Mouse (Mus musculus): Measurements from ENCODE around the gene Plce1. TPM values are rescaled to one million over a fixed set of nuclear protein-coding genes. Genes with fewer than 3 reads are reported as not detected.

Plce1 gene
- total RNA-seq, 2 experiments from 2014 or later, result 4.8 to 5.6 TPM

DNA sequence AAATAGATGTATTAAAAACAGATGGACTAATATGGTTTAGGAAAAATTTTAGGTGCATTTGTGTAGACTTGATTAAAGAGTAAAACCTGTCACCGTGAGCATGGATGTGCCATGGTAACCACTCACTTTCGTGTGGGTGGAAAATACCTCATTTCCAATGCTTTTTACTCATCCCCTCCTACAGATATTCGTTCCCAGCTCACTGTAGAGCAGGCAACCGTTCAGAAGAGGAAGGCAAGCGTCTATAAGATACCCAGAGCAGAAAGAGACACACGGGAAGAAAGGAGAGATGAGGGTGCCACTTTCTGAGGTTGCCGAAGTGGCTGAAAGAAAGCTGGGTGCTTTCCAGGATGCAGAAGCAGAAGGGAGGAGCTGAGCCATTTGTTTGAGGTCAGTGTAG lies 25.2 kb downstream of the Plce1 start:
- intact Hi-C loops (cut with DNase I), result no loop called here
- peak; percentile 20 to 23 for DNase-seq (ENCODE audit: extremely low spot score in 1 of 2, low spot score in 2 of 2)

DNA sequence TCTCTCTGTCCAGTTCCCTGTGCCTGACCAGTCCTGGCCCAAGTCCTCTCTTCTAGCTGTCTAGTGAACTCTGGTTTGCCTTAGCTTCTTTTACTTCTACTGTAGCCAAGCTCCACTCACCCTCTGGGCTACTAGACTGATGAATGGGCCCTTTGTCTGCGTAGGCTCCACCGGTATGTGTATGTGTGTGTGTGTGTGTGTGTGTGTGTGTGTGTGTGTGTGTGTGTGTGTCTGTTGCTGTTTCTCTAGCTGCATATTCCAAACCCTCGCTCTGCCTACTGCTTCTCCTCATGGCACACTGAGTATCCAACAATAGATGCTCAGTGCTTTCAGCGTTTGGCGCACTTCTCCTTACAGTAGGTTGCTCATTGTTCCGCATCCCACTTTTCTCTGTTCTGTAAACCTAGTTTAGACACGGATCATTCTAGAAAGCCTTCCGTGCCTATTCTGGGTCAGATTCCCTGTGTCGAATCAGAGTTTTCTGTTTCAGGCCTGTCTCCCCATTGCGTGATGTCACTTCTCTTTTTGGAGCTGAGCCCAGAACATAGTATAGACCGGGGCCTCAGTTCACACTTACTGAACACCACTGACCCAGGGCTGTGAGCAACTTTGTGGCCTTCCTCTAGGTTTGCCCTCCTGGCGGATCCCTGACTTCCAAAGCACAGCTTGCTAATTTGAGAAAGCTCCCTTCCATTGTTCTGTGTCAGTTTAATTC lies 26.5 kb downstream of the Plce1 start:
- TF ChIP-seq CTCF (IDR thresholded peaks at IDR 0.05), result no peak

More for the DNA sequence above, 25.2 kb downstream of the Plce1 start:
- H3K4me3 ChIP-seq, result no peak overlapping the region
- H3K27ac ChIP-seq, result no peak overlapping the region
- no peak for TF ChIP-seq CTCF (IDR thresholded peaks at IDR 0.05)

DNA sequence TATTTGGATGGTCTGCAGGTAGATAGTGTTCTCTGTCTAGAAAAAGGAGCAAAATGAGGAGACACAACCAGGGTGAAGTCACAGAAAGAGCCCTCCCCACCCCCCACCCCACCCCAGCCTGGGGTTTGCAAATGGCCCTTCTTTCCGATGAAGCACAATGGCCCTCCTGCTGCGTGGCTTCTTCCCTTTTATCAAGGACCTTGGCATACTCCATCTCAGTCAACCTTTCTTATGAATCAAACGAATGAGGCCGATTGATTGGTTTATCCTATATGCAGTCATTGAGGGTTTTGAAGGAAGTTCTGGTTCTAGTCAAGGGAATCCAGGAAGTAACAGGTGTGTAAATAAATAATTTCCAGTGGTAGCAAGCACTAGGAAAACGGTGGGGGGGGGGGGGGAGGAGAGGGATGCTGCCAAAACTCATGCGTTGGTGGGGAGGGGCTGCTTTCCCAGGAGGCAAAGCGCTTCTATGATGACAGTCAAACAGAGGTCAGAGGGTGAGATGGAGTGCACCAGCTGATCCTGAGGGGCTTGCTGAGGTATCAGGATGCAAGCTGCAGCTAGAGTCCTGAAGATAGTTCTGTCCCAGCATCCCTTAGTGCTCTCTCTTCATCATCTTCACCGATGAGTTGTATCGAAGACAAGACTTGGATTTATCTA lies 27.2 kb downstream of the Plce1 start:
- Histone ChIP-seq H3K4me3 (no peak overlapping the region), H3K27ac (no peak overlapping the region)
- DNase-seq (ENCODE audit: extremely low spot score in 1 of 2, low spot score in 2 of 2), result no peak
- TF ChIP-seq CTCF (IDR thresholded peaks at IDR 0.05), result no peak
- intact Hi-C loops (cut with DNase I), result no loop called here

More for the DNA sequence above, 26.5 kb downstream of the Plce1 start:
- Histone ChIP-seq H3K27ac (no peak overlapping the region), H3K4me3 (no peak overlapping the region)
- intact Hi-C loops (cut with DNase I), result no loop called here
- DNase-seq (ENCODE audit: extremely low spot score in 1 of 2, low spot score in 2 of 2), result peak in 1 of 2 experiments; percentile 22

DNA sequence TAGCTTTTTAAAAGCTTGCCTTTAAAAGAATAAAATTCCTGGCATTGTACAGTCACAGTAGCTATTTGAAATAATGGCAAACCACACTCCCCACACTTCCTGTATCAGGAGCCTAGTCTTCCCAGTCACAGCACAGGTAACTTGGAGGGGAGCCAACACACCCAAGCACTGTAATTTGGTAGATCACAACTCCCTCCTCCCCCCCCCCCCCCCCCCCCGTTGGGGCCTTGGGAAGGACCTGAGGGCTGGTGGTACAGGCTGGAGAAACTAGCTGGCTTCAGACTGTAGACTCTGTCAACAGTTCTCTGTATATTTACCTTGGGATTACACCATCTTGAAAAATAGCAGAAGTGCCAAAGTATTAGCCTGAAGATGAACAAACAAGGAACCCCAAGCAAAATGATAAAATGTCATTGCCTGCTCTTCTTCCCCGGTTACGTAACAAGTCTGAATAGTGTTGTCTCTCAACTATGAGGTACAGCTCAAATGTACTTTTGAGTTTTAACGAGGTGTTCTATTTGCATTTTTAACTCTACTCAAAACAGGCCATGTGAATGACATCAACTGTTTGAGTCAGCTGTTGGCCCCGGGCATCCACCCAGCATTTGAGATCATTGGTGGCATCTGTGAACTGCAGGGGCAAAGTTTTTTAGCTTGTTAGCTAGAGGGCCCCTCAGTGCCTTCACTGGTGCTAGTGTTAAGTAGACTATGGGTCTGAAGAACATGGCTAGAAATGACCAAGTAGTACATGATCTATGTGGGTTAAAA lies 33.7 kb downstream of the Plce1 start:
- intact Hi-C loops (cut with DNase I), result no loop called here
- DNase-seq (ENCODE audit: extremely low spot score in 1 of 2, low spot score in 2 of 2), result no peak
- Histone ChIP-seq H3K4me3 (no peak overlapping the region), H3K27ac (no peak overlapping the region)
- no peak for TF ChIP-seq CTCF (IDR thresholded peaks at IDR 0.05)

DNA sequence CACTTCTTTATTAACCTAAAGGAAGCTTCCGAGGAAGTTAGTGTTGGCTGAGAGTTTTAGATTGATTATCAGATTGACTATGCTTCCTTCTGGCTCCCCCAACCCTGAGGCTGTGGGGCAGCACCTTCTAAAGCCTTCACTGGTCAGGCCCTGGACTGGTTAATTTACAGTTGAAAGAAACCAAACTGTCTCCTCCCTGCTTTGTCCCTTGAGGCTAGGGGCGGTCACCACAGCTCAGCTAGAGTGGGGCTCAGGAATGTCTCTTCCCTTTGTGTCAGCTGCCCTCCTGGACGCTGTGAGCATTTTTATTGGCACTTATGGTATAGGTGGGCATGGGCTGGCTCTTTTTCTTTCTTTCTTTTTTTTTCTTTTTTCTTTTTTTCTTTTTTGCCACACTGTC lies 45.9 kb downstream of the Plce1 start:
- TF ChIP-seq CTCF (IDR thresholded peaks at IDR 0.05), result no peak
- Histone ChIP-seq H3K4me3 (no peak overlapping the region), H3K27ac (no peak overlapping the region)
- no peak for DNase-seq (ENCODE audit: extremely low spot score in 1 of 2, low spot score in 2 of 2)
- intact Hi-C loops (cut with DNase I), result no loop called here

DNA sequence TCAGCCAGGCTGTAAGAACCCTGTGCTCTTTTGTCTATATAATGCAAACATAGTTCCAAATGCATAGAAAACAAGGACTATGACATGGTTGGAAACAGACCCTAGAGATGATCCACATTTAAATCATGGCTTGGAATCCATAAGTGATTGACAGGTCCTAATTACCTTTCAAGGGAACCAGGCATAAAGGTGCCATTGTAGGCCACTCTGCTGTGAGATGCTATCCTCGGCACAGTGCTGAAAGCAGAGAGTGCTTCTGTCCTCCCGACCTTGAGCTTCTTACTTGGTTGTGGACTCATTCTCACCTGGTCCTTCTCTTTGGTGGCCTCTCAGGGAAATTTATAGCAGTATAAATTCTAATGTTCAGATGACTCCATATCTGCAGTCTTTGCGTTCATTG lies 46.6 kb downstream of the Plce1 start:
- no peak overlapping the region for H3K27ac ChIP-seq
- no peak overlapping the region for H3K4me3 ChIP-seq
- DNase-seq (ENCODE audit: extremely low spot score in 1 of 2, low spot score in 2 of 2), result no peak
- TF ChIP-seq CTCF (IDR thresholded peaks at IDR 0.05), result no peak
- intact Hi-C loops (cut with DNase I), result no loop called here

DNA sequence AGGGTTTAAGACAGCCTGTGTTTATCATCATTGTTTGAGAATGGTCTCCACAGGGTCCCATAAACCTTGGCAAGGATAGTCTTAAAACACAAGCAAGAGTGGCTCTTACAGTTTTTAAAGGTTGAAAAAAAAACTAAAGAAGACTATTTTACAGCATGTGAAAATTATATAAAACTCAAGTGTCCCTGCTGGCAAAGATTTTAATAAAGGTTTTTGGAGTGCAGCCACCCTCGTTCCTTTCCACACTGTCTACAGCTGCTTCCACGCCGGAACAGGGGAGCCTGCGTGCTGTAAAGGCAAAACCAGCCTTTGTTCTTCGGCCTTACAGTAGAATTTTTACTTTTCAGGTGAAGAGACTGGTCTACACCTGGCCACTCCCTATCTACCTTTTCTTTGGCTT lies 52.3 kb downstream of the Plce1 start:
- Histone ChIP-seq H3K4me3 (no peak overlapping the region), H3K27ac (no peak overlapping the region)
- intact Hi-C loops (cut with DNase I), result no loop called here
- no peak for TF ChIP-seq CTCF (IDR thresholded peaks at IDR 0.05)
- no peak for DNase-seq (ENCODE audit: extremely low spot score in 1 of 2, low spot score in 2 of 2)

DNA sequence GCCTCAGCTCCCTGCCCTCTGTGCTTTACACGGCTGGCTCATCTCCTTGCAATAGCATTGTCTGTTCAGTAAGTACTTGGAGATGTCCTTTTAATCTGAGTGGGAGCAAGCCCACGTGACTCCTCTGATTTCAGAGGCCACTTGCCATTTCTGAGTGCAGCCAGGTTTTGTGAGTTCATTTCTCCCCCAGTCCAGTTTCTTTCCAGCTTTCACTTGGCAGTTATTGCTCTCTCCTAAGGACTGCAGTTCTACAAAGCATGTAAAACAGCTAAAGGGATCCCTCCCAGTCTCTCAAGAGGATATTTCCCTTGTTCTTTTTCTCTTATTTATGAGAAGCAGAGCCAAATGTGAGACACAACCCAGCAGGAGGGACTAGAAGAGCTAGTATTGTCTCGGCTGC lies 58.4 kb downstream of the Plce1 start:
- Histone ChIP-seq H3K27ac (no peak overlapping the region), H3K4me3 (no peak overlapping the region)
- intact Hi-C loops (cut with DNase I), result no loop called here
- no peak for TF ChIP-seq CTCF (IDR thresholded peaks at IDR 0.05)
- no peak for DNase-seq (ENCODE audit: extremely low spot score in 1 of 2, low spot score in 2 of 2)

DNA sequence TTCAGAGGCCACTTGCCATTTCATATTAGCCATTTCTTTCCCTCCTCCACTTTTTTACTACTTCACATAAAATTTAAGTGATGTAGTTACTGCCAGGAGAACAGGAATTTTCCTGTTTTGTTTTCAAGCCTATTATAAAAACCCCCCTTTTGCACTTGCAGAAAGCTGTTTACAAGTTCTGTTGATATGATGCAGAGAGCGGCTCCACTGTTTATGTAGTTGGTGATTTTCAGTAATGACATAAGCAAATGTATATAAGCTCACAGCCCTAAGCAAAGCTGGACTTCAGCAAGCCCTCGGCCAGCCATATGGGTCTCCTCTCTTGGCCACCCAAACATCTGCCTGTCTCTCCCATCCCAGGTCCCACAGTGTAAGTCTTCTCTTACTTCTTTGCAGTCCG lies 59.6 kb downstream of the Plce1 start:
- TF ChIP-seq CTCF (IDR thresholded peaks at IDR 0.05), result no peak
- intact Hi-C loops (cut with DNase I), result no loop called here
- no peak for DNase-seq (ENCODE audit: extremely low spot score in 1 of 2, low spot score in 2 of 2)
- Histone ChIP-seq H3K27ac (no peak overlapping the region), H3K4me3 (no peak overlapping the region)

DNA sequence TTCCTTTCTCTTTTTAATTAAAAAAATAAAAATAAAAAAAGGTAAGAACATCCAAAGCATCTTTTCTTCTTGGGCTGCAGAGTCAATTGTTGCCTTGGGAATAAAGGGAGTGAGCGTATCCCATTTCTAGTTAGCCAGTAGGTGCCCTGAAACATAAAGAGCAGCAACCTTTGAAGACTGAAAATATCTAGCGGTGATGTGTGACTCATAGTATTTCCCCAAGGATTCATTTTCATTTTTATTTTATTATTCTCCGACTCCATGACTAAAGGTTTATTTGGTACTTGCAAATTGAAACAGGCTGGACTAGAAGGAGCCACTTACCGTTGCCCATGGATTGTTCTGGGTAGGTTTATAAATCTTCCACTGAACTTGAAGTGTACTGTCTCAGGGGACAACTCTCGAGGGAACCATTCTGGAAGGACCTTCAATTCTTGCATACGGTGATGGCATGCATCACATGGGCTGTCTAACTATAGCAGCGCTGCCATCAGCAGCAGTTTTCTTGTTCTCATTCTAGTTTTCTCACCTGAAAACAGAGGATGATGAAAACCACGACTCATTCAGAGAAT lies 68.7 kb downstream of the Plce1 start:
- intact Hi-C loops (cut with DNase I), result loop anchor here (5.0 kb wide), 1 partner anchor 67 kb away; the partner anchor contains the start of gene Plce1
- DNase-seq (ENCODE audit: extremely low spot score in 1 of 2, low spot score in 2 of 2), result no peak
- no peak overlapping the region for H3K27ac ChIP-seq
- TF ChIP-seq CTCF (IDR thresholded peaks at IDR 0.05), result no peak
- H3K4me3 ChIP-seq, result no peak overlapping the region

DNA sequence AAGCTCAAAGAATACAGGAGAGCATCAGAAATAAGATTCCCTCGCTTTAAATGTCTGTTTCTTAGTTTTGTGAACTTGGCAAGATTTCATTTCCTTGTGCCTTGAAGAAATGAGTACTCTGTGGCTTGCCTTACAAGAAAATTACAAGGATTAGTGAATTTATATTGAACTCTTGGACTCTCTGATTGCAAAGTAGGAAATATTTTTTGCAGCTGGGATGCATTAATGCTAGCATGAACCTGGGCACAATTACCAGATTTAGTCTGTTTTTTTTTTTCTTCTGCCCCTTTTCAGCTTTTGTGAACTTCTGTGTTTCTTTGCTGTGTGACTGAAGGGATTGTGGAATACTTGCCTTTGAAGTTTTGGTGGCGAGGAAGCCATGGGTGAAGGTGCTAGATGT lies 72.6 kb downstream of the Plce1 start:
- no peak overlapping the region for H3K27ac ChIP-seq
- no peak for TF ChIP-seq CTCF (IDR thresholded peaks at IDR 0.05)
- no peak overlapping the region for H3K4me3 ChIP-seq
- DNase-seq (ENCODE audit: extremely low spot score in 1 of 2, low spot score in 2 of 2), result no peak
- intact Hi-C loops (cut with DNase I), result no loop called here

DNA sequence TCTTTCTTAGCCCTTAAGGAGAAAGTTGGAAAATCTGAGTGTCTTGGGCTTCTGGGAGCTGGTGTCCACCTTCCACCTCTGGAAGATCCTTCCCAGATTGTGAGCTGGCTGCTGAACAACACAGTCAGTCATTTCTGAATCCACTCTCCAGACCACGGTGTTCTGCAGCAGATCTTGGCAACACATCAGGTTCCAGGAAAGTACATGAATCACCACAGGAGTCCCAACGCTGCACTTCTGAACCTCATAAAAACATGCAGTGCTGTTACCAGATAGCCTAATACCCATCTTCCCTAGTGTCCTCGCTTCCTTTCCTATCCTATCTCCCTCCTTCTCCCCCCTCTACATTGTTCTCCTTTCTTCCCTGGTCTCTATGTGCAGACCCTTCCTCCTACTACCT lies 74.5 kb downstream of the Plce1 start:
- no peak overlapping the region for H3K4me3 ChIP-seq
- H3K27ac ChIP-seq, result no peak overlapping the region
- no peak for DNase-seq (ENCODE audit: extremely low spot score in 1 of 2, low spot score in 2 of 2)
- intact Hi-C loops (cut with DNase I), result no loop called here
- TF ChIP-seq CTCF (IDR thresholded peaks at IDR 0.05), result no peak

Data from left cerebral cortex, adult 2 months (tissue).